16 mouse cellular contexts compared by ENCODE assay signal in genomic region chr2:32200712-32201111, GRCm38 (mm10). TPM values are rescaled to one million over a fixed set of nuclear protein-coding genes. Genes with fewer than 3 reads are reported as not detected.
DNase-seq lines count a peak whose midpoint lies in the region; ATAC-seq lines count a peak whose summit lies in the region.
"Had no signal": no experiment of that assay in that cellular context is flagged by ENCODE, and none has a peak within 500 bp of the region (broad histone marks: within the 10 kb centered on the region; RNA-seq: fewer than 3 reads in every experiment).

No protein-coding gene starts in this region.

- H3K36me3 ChIP-seq in hindbrain, embryonic 15.5 days: peaks cover 96% of the 10 kb centered on the region
- H3K36me3 ChIP-seq in hindbrain, embryonic 10.5 days: peaks cover 100% of the 10 kb centered on the region

- no peaks in the 10 kb centered on the region for H3K27me3 ChIP-seq in hindbrain, embryonic 15.5 days
- no peaks in the 10 kb centered on the region for H3K27me3 ChIP-seq in hindbrain, embryonic 10.5 days (ENCODE audit: insufficient read depth, poor library complexity, severe bottlenecking)
- H3K27me3 ChIP-seq: limb, embryonic 12.5 days; liver, embryonic 12.5 days had no signal

- H3K4me3 ChIP-seq in hindbrain, embryonic 15.5 days: no peak overlapping the region
- H3K4me3 ChIP-seq in hindbrain, embryonic 10.5 days: no peak overlapping the region
- H3K4me3 ChIP-seq: heart, embryonic 10.5 days; limb, embryonic 12.5 days; liver, embryonic 12.5 days had no signal

- 0 out of 2 replicates have a peak overlapping the region, but pooled peaks have one; percentile 32 for H3K27ac ChIP-seq in hindbrain, embryonic 15.5 days (replicated peaks)
- H3K27ac ChIP-seq in hindbrain, embryonic 10.5 days: no peak overlapping the region
- H3K27ac ChIP-seq: heart, embryonic 10.5 days; limb, embryonic 12.5 days; liver, embryonic 12.5 days; stomach, postnatal 0 days had no signal

- intact Hi-C loops in gastrocnemius, postnatal 14 days (cut with DNase I; ENCODE audit: low total_unique reads): loop anchor here (10.0 kb wide), 1 partner anchor 206 kb away; no protein-coding TSS in a partner anchor

- no peak overlapping the region for H3K4me2 ChIP-seq in hindbrain, embryonic 15.5 days
- H3K4me2 ChIP-seq: limb, embryonic 12.5 days; liver, embryonic 12.5 days had no signal

- H3K9ac ChIP-seq in hindbrain, embryonic 15.5 days: no peak overlapping the region
- H3K9ac ChIP-seq: limb, embryonic 12.5 days; liver, embryonic 12.5 days had no signal

- H3K9me3 ChIP-seq in hindbrain, embryonic 15.5 days: no peaks in the 10 kb centered on the region
- no peaks in the 10 kb centered on the region for H3K9me3 ChIP-seq in hindbrain, embryonic 10.5 days
- H3K9me3 ChIP-seq: heart, embryonic 10.5 days; limb, embryonic 12.5 days; liver, embryonic 12.5 days had no signal

- no peak for ATAC-seq in hindbrain, embryonic 15.5 days (ENCODE audit: low FRiP score, low read depth)
- ATAC-seq: liver, embryonic 12.5 days had no signal

- no peaks in the 10 kb centered on the region for H3K4me1 ChIP-seq in hindbrain, embryonic 15.5 days (replicated peaks)
- H3K4me1 ChIP-seq in hindbrain, embryonic 10.5 days (replicated peaks): no peaks in the 10 kb centered on the region
- H3K4me1 ChIP-seq: heart, embryonic 10.5 days; limb, embryonic 12.5 days; liver, embryonic 12.5 days had no signal

- 78% methylated on average over 11 of the region's 11 CpGs for WGBS in hindbrain, embryonic 15.5 days
- WGBS in hindbrain, embryonic 10.5 days: 93% methylated on average over 11 of the region's 11 CpGs

- DNase-seq in hindbrain, embryonic 10.5 days (ENCODE audit: low spot score): no peak
- peak; percentile 82 for DNase-seq in brain, adult 2 months (ENCODE audit: low read depth, low spot score)
- DNase-seq in cerebellum, adult 11-12 months: peak; percentile 78
- DNase-seq in cerebellum, postnatal 14 days: peak; percentile 60 to 66
- no peak for DNase-seq in embryo, embryonic 11 days
- DNase-seq in gastrocnemius, postnatal 14 days: no peak
- no peak for DNase-seq in adrenal gland, postnatal 14 days
- DNase-seq: kidney, adult 18-20 months; kidney, postnatal 14 days; lung, adult 2 months; lung, postnatal 36 days had no signal

RNA-seq across cellular contexts. Expression of gene Pomt1, which starts 35.7 kb away (rescaled TPM):
- polyA plus RNA-seq in hindbrain, embryonic 15.5 days (2015; fragmentation: Nextera tagmentation; extraction: Ambion mirVana): 33.1 and 33.6 TPM in 2 replicates
- polyA plus RNA-seq in hindbrain, embryonic 10.5 days (2016; fragmentation: Nextera tagmentation; extraction: Ambion mirVana): 27.1 and 27.2 TPM in 2 replicates
- total RNA-seq in gastrocnemius, postnatal 14 days (2021): 10 to 100 TPM; 14.4 to 17.3 TPM
- total RNA-seq in adrenal gland, postnatal 14 days (2021): 29.2 and 32.4 TPM in 2 replicates

RNA-seq across cellular contexts. Expression of gene Prrc2b, which starts 49.8 kb away (rescaled TPM):
- 79.7 and 81.1 TPM in 2 replicates for polyA plus RNA-seq in hindbrain, embryonic 15.5 days (2015; fragmentation: Nextera tagmentation; extraction: Ambion mirVana)
- polyA plus RNA-seq in hindbrain, embryonic 10.5 days (2016; fragmentation: Nextera tagmentation; extraction: Ambion mirVana): 55.6 and 68.9 TPM in 2 replicates
- total RNA-seq in gastrocnemius, postnatal 14 days (2021): 10 to 100 TPM; 79.2 to 83.9 TPM
- total RNA-seq in adrenal gland, postnatal 14 days (2021): 86.4 and 91.3 TPM in 2 replicates

RNA-seq across cellular contexts. Expression of gene Uck1, which starts 59.2 kb away (rescaled TPM):
- polyA plus RNA-seq in hindbrain, embryonic 15.5 days (2015; fragmentation: Nextera tagmentation; extraction: Ambion mirVana): 97.4 and 99.6 TPM in 2 replicates
- polyA plus RNA-seq in hindbrain, embryonic 10.5 days (2016; fragmentation: Nextera tagmentation; extraction: Ambion mirVana): 77.2 and 83.0 TPM in 2 replicates
- 10 to 100 TPM; 14.7 to 15.2 TPM for total RNA-seq in gastrocnemius, postnatal 14 days (2021)
- total RNA-seq in adrenal gland, postnatal 14 days (2021): 132 and 137 TPM in 2 replicates

Comparison
In these comparisons a context has a peak if more than half of its experiments do, and no peak if none do; other contexts are left out.
1. DNase-seq: peak in brain, adult 2 months (single experiment), cerebellum, adult 11-12 months (single experiment) and cerebellum, postnatal 14 days (2 of 2); none in hindbrain, embryonic 10.5 days (single experiment), embryo, embryonic 11 days (single experiment), gastrocnemius, postnatal 14 days (single experiment) and adrenal gland, postnatal 14 days (single experiment).